Mouse (Mus musculus) heart, adult 2 months (tissue): ENCODE data around the gene Setd1b.
"Not testable (repeated sequence)": the region's sequence is repeated elsewhere in the genome, so short reads cannot be mapped to it uniquely, and the experiment has no call there.

ENCODE experiments used
- CTCF ChIP-seq: fragments of 200-600 bp; IDR thresholded peaks from 2 replicates; pipeline ENCODE4 v1.8.1; 2022; ENCODE audit warnings: antibody characterized with exemption, mild to moderate bottlenecking, moderate library complexity
- EP300 ChIP-seq: fragments of 200-500 bp; IDR thresholded peaks from 2 replicates; pipeline ENCODE4 v1.6.1; 2011; ENCODE audit warnings: low read depth, low read length, control low read depth; ENCODE audit not compliant: insufficient read depth
- POLR2A ChIP-seq: fragments of 200-500 bp; IDR thresholded peaks from 2 replicates; pipeline ENCODE4 v1.6.1; 2011; ENCODE audit warnings: mild to moderate bottlenecking, low read depth, low read length, control low read depth; ENCODE audit not compliant: insufficient read depth

DNA sequence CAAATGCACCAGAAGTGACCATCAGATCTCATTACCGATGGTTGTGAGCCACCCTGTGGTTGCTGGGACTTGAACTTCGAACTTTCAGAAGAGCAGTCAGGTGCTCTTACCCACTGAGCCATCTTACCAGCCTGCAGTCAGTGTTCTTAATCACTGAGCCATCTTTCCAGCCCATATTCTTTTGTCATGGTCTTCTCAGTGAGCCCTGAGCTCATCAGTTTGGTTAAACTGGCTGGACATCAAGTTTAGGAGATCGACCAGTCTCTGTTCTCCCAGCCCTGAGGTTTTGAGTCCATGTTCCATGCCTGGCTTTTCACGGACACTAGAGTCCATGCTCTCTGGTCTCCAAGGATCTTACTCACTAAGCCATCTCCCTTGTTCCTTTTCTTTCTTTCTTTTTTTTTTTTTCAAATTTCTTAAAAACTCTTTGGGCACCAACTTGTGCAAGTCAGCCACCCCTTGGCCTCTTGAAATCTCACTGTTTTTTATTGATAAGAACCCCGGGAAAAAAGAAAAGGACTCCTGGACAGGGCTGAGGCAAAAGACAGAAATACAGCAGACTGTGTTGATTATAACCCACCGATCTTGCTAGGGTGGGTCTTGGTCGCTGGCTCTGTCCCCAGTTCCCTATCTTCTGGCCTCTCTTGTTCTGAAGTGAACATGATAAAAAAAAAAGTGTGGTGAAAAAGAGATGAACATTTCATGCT is 59.0 kb downstream of the Setd1b start:
- TF ChIP-seq POLR2A, CTCF, EP300: not testable (repeated sequence)
